Mouse (Mus musculus): ENCODE measurements around the gene Apon.
A peak's percentile ranks its signal among the peaks of the same experiment; 100 is the strongest.
"Not testable (repeated sequence)": the region's sequence is repeated elsewhere in the genome, so short reads cannot be mapped to it uniquely, and the experiment has no call there.

The Apon gene

GRCm38 (mm10) chr10:128236321-128236720, 17.6 kb upstream of the Apon start:
- DNase-seq: no peak

DNA sequence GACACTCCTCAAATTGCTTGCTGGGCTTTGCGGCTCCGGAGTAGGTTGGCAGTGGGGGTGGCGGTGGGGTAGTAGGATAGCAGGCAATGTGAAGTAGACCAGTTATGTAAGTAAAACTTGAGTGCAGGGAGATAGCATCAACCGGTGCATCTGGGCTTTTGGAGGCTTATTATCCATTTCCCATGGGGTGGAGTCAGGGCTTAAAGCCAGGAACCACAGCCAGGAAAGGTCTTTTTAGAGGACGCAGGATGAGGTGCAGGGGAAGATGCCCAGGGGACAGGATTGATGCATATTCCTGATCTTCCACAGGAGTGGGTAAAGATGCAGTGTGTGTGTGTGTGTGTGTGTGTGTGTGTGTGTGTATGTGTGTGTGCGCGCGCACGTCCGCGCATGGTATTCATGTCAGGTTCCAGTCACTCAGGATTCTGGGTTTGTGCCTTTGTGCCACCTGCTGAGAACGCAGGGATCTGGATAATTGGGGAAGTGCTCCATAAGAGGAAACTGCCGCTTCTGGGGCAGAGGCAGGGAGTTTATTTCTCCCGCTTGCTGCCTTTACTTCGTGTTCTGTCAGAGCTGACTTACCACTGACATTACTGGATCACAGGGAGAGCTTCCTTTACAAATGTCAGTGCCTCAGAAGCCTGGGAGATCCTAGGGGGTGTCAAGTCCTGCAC, 16.0 kb upstream of the Apon start:
- DNase-seq: no peak

DNA sequence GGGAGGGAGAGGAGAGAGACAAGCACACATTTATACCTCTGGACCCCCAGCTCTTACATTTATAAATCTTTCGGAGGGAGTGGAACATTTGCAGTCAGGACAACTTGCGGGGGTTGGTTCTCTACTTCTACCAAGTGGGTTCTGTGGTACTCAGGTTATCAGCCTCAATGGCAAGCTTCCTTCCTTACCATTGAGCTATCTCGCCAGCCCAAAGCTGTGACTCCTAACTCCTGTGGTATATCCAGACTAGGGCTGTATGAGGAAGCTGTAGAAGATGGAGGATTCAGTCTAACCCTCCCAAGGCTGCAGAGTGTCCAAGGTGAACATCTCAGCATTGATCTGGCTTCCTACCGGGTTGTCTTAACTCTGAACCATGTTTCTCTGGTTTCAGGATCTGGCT, 14.8 kb upstream of the Apon start:
- no peak for DNase-seq

DNA sequence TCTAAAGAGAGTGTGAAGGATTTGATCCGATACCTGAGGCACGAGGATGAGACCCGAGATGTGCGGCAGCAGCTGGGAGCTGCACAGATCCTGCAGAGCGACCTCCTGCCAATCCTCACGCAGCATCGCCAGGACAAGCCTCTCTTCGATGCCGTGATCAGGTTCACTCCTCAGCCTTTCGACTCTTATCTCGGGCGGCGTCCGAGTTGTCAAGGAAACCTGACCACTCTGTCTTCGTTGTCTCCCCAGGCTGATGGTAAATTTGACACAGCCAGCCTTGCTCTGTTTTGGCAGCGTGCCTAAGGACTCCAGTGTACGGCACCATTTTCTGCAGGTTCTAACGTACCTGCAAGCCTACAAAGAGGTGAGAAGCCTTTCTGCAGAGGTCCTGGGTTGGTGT, 13.8 kb upstream of the Apon start:
- DNase-seq: no peak

- no peak for DNase-seq
Measured at GRCm38 (mm10) chr10:128243252-128243651, 10.6 kb upstream of the Apon start.

- no peak for DNase-seq
Measured at GRCm38 (mm10) chr10:128244121-128244520, 9.8 kb upstream of the Apon start.

GRCm38 (mm10) chr10:128247020-128247732, 6.7 kb upstream of the Apon start:
- no peak for DNase-seq

DNA sequence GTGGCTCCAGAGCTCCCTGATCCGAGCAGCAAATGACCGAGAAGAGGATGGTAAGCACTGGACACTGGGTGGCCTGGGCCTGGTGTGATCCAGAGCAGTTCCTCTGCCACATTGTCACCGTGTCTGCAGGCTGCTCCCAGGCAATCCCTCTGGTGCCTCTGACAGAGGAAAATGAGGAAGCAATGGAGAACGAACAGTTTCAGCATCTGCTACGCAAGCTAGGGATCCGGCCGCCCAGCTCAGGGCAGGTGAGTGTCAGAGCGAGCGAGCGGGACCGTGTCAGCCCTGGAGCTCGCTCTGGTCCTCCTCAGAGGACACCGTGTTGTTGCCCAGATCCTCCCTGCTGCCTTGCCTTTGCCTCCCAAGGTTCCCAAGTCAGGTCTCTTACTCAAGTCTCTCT, 3.3 kb upstream of the Apon start:
- DNase-seq: no peak

- no peak for DNase-seq
Measured at GRCm38 (mm10) chr10:128255925-128256324, 2.0 kb downstream of the Apon start.

GRCm38 (mm10) chr10:128256328-128256727, 2.4 kb downstream of the Apon start:
- DNase-seq: no peak

GRCm38 (mm10) chr10:128258953-128259352, 5.1 kb downstream of the Apon start:
- peak; percentile 44 for DNase-seq

GRCm38 (mm10) chr10:128259946-128260345, 6.0 kb downstream of the Apon start:
- no peak for DNase-seq

- not testable (repeated sequence) for DNase-seq
Measured at GRCm38 (mm10) chr10:128260376-128260775, 6.5 kb downstream of the Apon start.

- DNase-seq: no peak
Measured at GRCm38 (mm10) chr10:128262300-128262699, 8.4 kb downstream of the Apon start.

GRCm38 (mm10) chr10:128263393-128264310, 9.8 kb downstream of the Apon start:
- no peak for DNase-seq

- DNase-seq: peak; percentile 46
Measured at GRCm38 (mm10) chr10:128268371-128268770, 14.5 kb downstream of the Apon start, which contains the start of gene Apof. Gene Apof, plus strand, starts transcription at chr10:128268671.

GRCm38 (mm10) chr10:128269206-128269910, 15.5 kb downstream of the Apon start:
- DNase-seq: no peak

GRCm38 (mm10) chr10:128270287-128270841, 16.5 kb downstream of the Apon start, which contains the start of gene Stat2:
Gene Stat2, plus strand, starts transcription at chr10:128270559.
- DNase-seq: peak; percentile 98

DNA sequence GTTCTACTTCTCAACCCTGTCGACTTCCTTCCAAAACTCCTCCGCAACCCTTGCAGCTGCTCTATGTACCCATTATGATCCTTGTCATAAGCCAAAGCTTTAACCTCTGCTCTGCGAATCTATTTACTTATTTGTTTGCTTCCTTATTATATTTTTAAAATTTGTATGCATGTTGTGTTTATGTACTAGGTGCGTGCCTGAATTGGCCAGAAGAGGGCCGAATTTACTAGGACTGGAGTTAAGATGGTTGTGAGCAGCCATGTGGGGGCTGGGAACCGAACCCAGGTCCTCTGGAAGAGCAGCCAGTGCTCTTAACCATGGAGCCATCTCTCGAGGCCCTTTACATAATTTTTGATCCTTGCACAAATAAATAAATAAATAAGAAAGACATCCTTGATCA, 17.0 kb downstream of the Apon start:
- DNase-seq: no peak

DNA sequence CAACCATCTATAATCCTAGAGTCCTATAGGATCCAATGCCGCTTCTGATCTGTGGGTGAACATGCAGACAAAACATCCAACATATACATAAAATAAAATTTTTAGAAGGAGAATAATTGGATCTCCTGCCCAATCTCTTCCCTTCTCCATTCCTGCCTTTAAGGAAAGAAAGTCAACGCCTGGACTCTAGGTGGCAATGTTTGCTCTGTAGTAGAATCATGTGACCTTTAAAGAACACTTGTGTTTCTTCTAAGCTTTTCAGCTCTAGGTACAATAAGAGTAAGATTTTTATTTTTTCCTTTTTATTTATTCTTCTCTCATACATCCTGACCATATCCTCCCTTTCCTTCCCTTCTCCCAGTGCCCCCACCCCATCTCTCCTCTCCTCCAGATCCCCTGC, 18.0 kb downstream of the Apon start:
- no peak for DNase-seq

GRCm38 (mm10) chr10:128272819-128273439, 19.0 kb downstream of the Apon start:
- DNase-seq: not testable (repeated sequence)

DNA sequence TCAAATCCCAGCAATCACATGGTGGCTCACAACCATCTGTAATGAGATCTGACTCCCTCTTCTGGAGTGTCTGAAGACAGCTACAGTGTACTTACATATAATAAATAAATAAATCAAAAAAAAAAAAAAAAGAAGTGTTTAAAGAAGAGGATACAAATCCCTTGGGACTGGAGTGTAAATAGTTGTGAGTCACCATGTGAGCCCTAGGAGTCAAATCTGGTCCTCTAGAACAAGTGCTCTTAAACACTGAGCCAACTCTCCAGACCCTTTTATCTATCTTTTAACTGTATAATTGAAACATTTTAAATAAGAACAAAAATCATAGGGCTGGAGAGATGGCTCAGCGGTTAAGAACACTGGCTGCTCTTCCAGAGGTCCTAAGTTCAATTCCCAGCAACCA, 21.5 kb downstream of the Apon start:
- not testable (repeated sequence) for DNase-seq

Data from liver (tissue).